Mouse (Mus musculus): ENCODE results near the gene Ccdc74a.
"Not testable (repeated sequence)": the region's sequence is repeated elsewhere in the genome, so short reads cannot be mapped to it uniquely, and the experiment has no call there.

Gene Ccdc74a

GRCm38 (mm10) chr16:17646310-17647114 lies at the start of gene Ccdc74a:
TSS of gene Ccdc74a (plus strand) at chr16:17646470.
- DNase-seq (ENCODE audit: low read depth, low spot score) = peak; percentile 87

- no peak for DNase-seq (ENCODE audit: low read depth, low spot score)
Measured at GRCm38 (mm10) chr16:17600944-17601562, 45.2 kb upstream of the Ccdc74a start.

GRCm38 (mm10) chr16:17604941-17605340 lies 41.3 kb upstream of the Ccdc74a start:
- DNase-seq (ENCODE audit: low read depth, low spot score) = no peak

GRCm38 (mm10) chr16:17605684-17606083 lies 40.6 kb upstream of the Ccdc74a start:
- no peak for DNase-seq (ENCODE audit: low read depth, low spot score)

- no peak for DNase-seq (ENCODE audit: low read depth, low spot score)
Measured at GRCm38 (mm10) chr16:17611383-17611782, 34.9 kb upstream of the Ccdc74a start.

GRCm38 (mm10) chr16:17614740-17615139 lies 31.5 kb upstream of the Ccdc74a start:
- DNase-seq (ENCODE audit: low read depth, low spot score) = not testable (repeated sequence)

GRCm38 (mm10) chr16:17616212-17616611 lies 30.1 kb upstream of the Ccdc74a start:
- no peak for DNase-seq (ENCODE audit: low read depth, low spot score)

GRCm38 (mm10) chr16:17617922-17618565 lies 28.2 kb upstream of the Ccdc74a start:
- DNase-seq (ENCODE audit: low read depth, low spot score) = peak; percentile 53

GRCm38 (mm10) chr16:17619198-17620105 lies 26.8 kb upstream of the Ccdc74a start, which contains the start of gene Smpd4:
TSS of gene Smpd4 (plus strand) at chr16:17619354.
- peak; percentile 88 for DNase-seq (ENCODE audit: low read depth, low spot score)

GRCm38 (mm10) chr16:17621936-17622335 lies 24.3 kb upstream of the Ccdc74a start:
- DNase-seq (ENCODE audit: low read depth, low spot score) = no peak

GRCm38 (mm10) chr16:17625488-17626268 lies 20.6 kb upstream of the Ccdc74a start:
- DNase-seq (ENCODE audit: low read depth, low spot score) = no peak

GRCm38 (mm10) chr16:17626269-17626555 lies 20.1 kb upstream of the Ccdc74a start:
- DNase-seq (ENCODE audit: low read depth, low spot score) = no peak

GRCm38 (mm10) chr16:17632580-17632979 lies 13.7 kb upstream of the Ccdc74a start:
- DNase-seq (ENCODE audit: low read depth, low spot score) = no peak

- no peak for DNase-seq (ENCODE audit: low read depth, low spot score)
Measured at GRCm38 (mm10) chr16:17633481-17634181, 12.6 kb upstream of the Ccdc74a start.

- no peak for DNase-seq (ENCODE audit: low read depth, low spot score)
Measured at GRCm38 (mm10) chr16:17636904-17637303, 9.4 kb upstream of the Ccdc74a start.

- DNase-seq (ENCODE audit: low read depth, low spot score) = no peak
Measured at GRCm38 (mm10) chr16:17637610-17638009, 8.7 kb upstream of the Ccdc74a start.

GRCm38 (mm10) chr16:17638036-17638628 lies 8.1 kb upstream of the Ccdc74a start:
- DNase-seq (ENCODE audit: low read depth, low spot score) = no peak

GRCm38 (mm10) chr16:17639081-17639480 lies 7.2 kb upstream of the Ccdc74a start:
- DNase-seq (ENCODE audit: low read depth, low spot score) = no peak

GRCm38 (mm10) chr16:17639951-17640350 lies 6.3 kb upstream of the Ccdc74a start:
- no peak for DNase-seq (ENCODE audit: low read depth, low spot score)

GRCm38 (mm10) chr16:17640706-17641105 lies 5.6 kb upstream of the Ccdc74a start:
- DNase-seq (ENCODE audit: low read depth, low spot score) = no peak

Data from CD4-positive helper T cell, adult 2 months (primary cell).